Mouse (Mus musculus) midbrain, embryonic 13.5 days (tissue): ENCODE results near the gene Dnttip1. TPM values are rescaled to one million over a fixed set of nuclear protein-coding genes. Genes with fewer than 3 reads are reported as not detected.

ENCODE experiments used
- ATAC-seq: fragments of 200-750 bp; cut with Nextera tagmentation; 2 replicates; pipeline ENCODE4 v1.8.0; 2017; ENCODE audit warnings: mild to moderate bottlenecking, moderate TSS enrichment, moderate library complexity
- H3K27ac ChIP-seq: fragments of 300-500 bp; sonication (generic); 2 replicates; pipeline ENCODE4 v1.5.1; 2015; ENCODE audit warnings: inconsistent platforms, mild to moderate bottlenecking, moderate library complexity
- H3K27me3 ChIP-seq: fragments of 300-500 bp; sonication (generic); 2 replicates; pipeline ENCODE4 v1.6.1; 2015; ENCODE audit warnings: mild to moderate bottlenecking, inconsistent platforms
- H3K36me3 ChIP-seq: fragments of 300-500 bp; sonication (generic); 2 replicates; pipeline ENCODE4 v1.6.1; 2015; ENCODE audit warnings: mild to moderate bottlenecking, inconsistent platforms
- H3K4me1 ChIP-seq: fragments of 300-500 bp; sonication (generic); replicated peaks from 2 replicates; pipeline ENCODE4 v1.6.1; 2015; ENCODE audit warnings: inconsistent platforms
- H3K4me2 ChIP-seq: fragments of 300-500 bp; sonication (generic); replicated peaks from 2 replicates; pipeline ENCODE4 v1.6.1; 2015; ENCODE audit warnings: moderate library complexity, mild to moderate bottlenecking, inconsistent platforms
- H3K4me3 ChIP-seq: fragments of 300-500 bp; sonication (generic); replicated peaks from 2 replicates; pipeline ENCODE4 v1.5.1; 2015; ENCODE audit warnings: mild to moderate bottlenecking, inconsistent platforms
- H3K9ac ChIP-seq: fragments of 300-500 bp; sonication (generic); replicated peaks from 2 replicates; pipeline ENCODE4 v1.6.1; 2015; ENCODE audit warnings: mild to moderate bottlenecking, inconsistent platforms
- H3K9me3 ChIP-seq: fragments of 300-500 bp; sonication (generic); 2 replicates; pipeline ENCODE4 v1.6.1; 2016; ENCODE audit warnings: mild to moderate bottlenecking, inconsistent platforms
- WGBS: fragments of 180-500 bp; shearing (Covaris S2); methylation state at CpG from one replicate; pipeline ENCODE4 v1.1.7; 2015; 5-methylcytosine and 5-hydroxymethylcytosine counted together
- polyA plus RNA-seq: library from polyadenylated mRNA; unstranded; fragments of >200 nt; fragmentation: Nextera tagmentation; extraction: Ambion mirVana; gene quantifications from 2 replicates; pipeline ENCODE4 v1.2.1, GENCODE M21; 2015

Dnttip1 gene
- polyA plus RNA-seq, 1 experiment from 2014 or later: 65.4 TPM

GRCm38 (mm10) chr2:164733259-164733658 is 12.5 kb upstream of the Dnttip1 start:
- H3K27ac ChIP-seq: no peak overlapping the region
- H3K4me2 ChIP-seq: no peak overlapping the region
- no peak overlapping the region for H3K9ac ChIP-seq
- no peaks in the 10 kb centered on the region for H3K9me3 ChIP-seq
- no peak overlapping the region for H3K4me3 ChIP-seq
- H3K4me1 ChIP-seq: no peaks in the 10 kb centered on the region
- no peaks in the 10 kb centered on the region for H3K27me3 ChIP-seq
- ATAC-seq: no peak
- 93% methylated on average over 2 of the region's 2 CpGs for WGBS
- no peaks in the 10 kb centered on the region for H3K36me3 ChIP-seq

DNA sequence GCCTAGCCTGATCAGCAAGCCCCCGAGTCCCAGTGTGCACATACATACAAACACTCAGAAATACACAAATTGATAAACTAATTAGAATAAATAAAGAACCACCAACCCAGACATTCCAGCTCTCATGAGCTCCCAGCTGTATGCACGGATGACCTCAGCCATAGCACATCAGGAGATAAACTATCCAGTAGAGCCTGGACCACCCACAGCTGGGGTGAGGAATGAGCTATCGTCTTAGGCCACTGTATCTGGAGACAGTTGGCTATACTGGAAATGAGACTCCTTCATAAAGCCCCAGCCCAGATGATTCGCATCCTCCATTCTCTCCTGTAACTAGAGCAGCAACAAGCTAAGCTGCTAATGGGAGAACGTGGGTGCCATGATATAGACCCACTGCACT is 10.9 kb upstream of the Dnttip1 start:
- WGBS: 87% methylated on average over 5 of the region's 5 CpGs
- Histone ChIP-seq H3K4me1 (no peaks in the 10 kb centered on the region), H3K9ac (no peak overlapping the region), H3K27me3 (no peaks in the 10 kb centered on the region), H3K27ac (no peak overlapping the region), H3K4me2 (no peak overlapping the region), H3K9me3 (no peaks in the 10 kb centered on the region), H3K4me3 (no peak overlapping the region), H3K36me3 (no peaks in the 10 kb centered on the region)
- ATAC-seq: no peak

- no peaks in the 10 kb centered on the region for H3K27me3 ChIP-seq
- WGBS: 94% methylated on average over 5 of the region's 5 CpGs
- no peak overlapping the region for H3K4me2 ChIP-seq
- H3K27ac ChIP-seq: no peak overlapping the region
- no peaks in the 10 kb centered on the region for H3K9me3 ChIP-seq
- no peaks in the 10 kb centered on the region for H3K36me3 ChIP-seq
- no peak overlapping the region for H3K4me3 ChIP-seq
- H3K4me1 ChIP-seq: no peaks in the 10 kb centered on the region
- no peak for ATAC-seq
- no peak overlapping the region for H3K9ac ChIP-seq
These were observed 10.3 kb upstream of the Dnttip1 start for GRCm38 (mm10) chr2:164735446-164735845.

- no peak overlapping the region for H3K9ac ChIP-seq
- H3K36me3 ChIP-seq: no peaks in the 10 kb centered on the region
- WGBS: 74% methylated on average over 3 of the region's 3 CpGs
- no peaks in the 10 kb centered on the region for H3K4me1 ChIP-seq
- H3K9me3 ChIP-seq: no peaks in the 10 kb centered on the region
- no peaks in the 10 kb centered on the region for H3K27me3 ChIP-seq
- no peak overlapping the region for H3K4me3 ChIP-seq
- no peak for ATAC-seq
- H3K27ac ChIP-seq: no peak overlapping the region
- H3K4me2 ChIP-seq: no peak overlapping the region
These were observed 8.2 kb upstream of the Dnttip1 start for GRCm38 (mm10) chr2:164737377-164738090.

DNA sequence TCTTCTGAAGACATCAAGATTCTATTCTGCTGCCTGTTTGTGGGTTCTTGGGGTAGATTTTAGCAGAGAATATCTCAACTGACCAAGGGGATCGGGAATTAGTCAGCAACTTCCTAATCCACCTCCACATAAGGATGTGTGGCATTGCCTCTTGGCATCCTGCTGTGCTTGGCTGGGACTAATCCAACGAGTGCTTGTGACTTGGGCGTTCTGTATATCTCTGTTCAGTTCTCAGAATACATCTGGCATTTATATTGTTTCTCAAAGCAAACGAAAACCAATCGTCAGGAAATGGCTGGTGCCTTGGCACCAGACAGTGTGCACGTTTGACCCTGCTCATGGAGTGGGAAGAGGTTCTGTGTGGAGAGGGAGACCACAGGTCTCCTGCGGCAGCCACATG is 5.9 kb upstream of the Dnttip1 start:
- Histone ChIP-seq H3K4me1 (peaks cover 1% of the 10 kb centered on the region), H3K4me2 (no peak overlapping the region), H3K27me3 (no peaks in the 10 kb centered on the region), H3K9ac (no peak overlapping the region), H3K4me3 (no peak overlapping the region), H3K9me3 (no peaks in the 10 kb centered on the region), H3K27ac (no peak overlapping the region), H3K36me3 (no peaks in the 10 kb centered on the region)
- WGBS: 63% methylated on average over 7 of the region's 7 CpGs
- no peak for ATAC-seq

- 76% methylated on average over 13 of the region's 13 CpGs for WGBS
- Histone ChIP-seq H3K27ac (no peak overlapping the region), H3K4me3 (peak overlapping the region; percentile 94), H3K4me2 (peak overlapping the region; percentile 95), H3K9me3 (no peaks in the 10 kb centered on the region), H3K9ac (peak overlapping the region; percentile 93), H3K36me3 (peaks cover 20% of the 10 kb centered on the region), H3K27me3 (no peaks in the 10 kb centered on the region), H3K4me1 (peaks cover 33% of the 10 kb centered on the region)
- no peak for ATAC-seq
These were observed 796 bp upstream of the Dnttip1 start for GRCm38 (mm10) chr2:164744987-164745386.

- ATAC-seq: no peak
- Histone ChIP-seq H3K9me3 (no peaks in the 10 kb centered on the region), H3K4me2 (peak overlapping the region; percentile 95), H3K4me1 (peaks cover 33% of the 10 kb centered on the region), H3K36me3 (peaks cover 34% of the 10 kb centered on the region), H3K27me3 (no peaks in the 10 kb centered on the region), H3K27ac (0 out of 2 replicates have a peak overlapping the region, but pooled peaks have one; percentile 74), H3K9ac (peak overlapping the region; percentile 93), H3K4me3 (peak overlapping the region; percentile 94)
- WGBS: 61% methylated on average over 8 of the region's 8 CpGs
These were observed 910 bp downstream of the Dnttip1 start for GRCm38 (mm10) chr2:164746693-164747092.

DNA sequence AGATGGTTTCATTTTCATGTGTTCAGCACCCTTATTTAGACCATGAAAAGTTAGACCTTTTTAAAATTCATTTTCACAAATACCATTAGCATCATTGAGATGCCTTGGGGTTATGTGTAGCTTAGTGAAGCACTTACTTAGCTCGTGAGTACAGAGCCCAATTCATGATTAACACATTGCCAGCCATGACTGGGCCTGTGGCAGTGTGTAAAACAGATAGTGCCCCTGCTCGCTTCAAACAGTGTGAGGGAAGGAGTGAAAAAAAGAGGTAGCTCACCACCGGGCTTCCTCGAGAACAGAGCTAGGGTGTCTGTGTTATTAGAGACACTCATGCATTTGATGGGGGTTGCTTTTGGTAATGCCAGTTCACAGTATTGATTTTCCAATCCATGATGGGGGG is 2.4 kb downstream of the Dnttip1 start:
- Histone ChIP-seq H3K27me3 (no peaks in the 10 kb centered on the region), H3K4me1 (peaks cover 33% of the 10 kb centered on the region), H3K36me3 (peaks cover 49% of the 10 kb centered on the region), H3K9ac (no peak overlapping the region), H3K27ac (no peak overlapping the region), H3K4me3 (no peak overlapping the region), H3K4me2 (no peak overlapping the region), H3K9me3 (no peaks in the 10 kb centered on the region)
- WGBS: 91% methylated on average over 4 of the region's 4 CpGs
- no peak for ATAC-seq

GRCm38 (mm10) chr2:164748991-164749390 is 3.2 kb downstream of the Dnttip1 start:
- Histone ChIP-seq H3K9ac (no peak overlapping the region), H3K9me3 (no peaks in the 10 kb centered on the region), H3K27me3 (no peaks in the 10 kb centered on the region), H3K27ac (no peak overlapping the region), H3K4me1 (peaks cover 33% of the 10 kb centered on the region), H3K4me2 (no peak overlapping the region), H3K36me3 (peaks cover 57% of the 10 kb centered on the region), H3K4me3 (no peak overlapping the region)
- ATAC-seq: no peak
- 88% methylated on average over 6 of the region's 6 CpGs for WGBS

DNA sequence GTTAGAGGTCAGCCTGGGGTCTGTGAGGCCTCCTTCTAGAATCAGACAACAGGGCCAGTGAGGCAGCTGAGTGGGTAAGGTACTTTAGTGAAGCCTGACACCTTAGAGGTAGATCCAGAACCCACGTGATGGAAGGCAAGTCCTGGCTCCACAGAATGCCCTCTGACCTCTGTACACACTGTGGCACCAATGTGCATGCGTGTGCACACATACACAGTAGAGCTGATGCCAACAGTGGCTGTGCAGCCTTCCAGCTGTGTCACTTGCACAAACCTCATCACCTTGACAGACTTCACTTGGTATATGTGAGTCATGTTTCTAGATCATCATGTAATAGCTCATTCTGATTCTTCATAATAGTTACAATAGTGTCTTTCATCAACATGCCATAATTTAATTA is 6.7 kb downstream of the Dnttip1 start:
- ATAC-seq: no peak
- Histone ChIP-seq H3K4me2 (no peak overlapping the region), H3K4me1 (peaks cover 14% of the 10 kb centered on the region), H3K9ac (no peak overlapping the region), H3K27me3 (no peaks in the 10 kb centered on the region), H3K36me3 (peaks cover 91% of the 10 kb centered on the region), H3K27ac (no peak overlapping the region), H3K9me3 (no peaks in the 10 kb centered on the region), H3K4me3 (no peak overlapping the region)
- WGBS: 95% methylated on average over 2 of the region's 2 CpGs

GRCm38 (mm10) chr2:164754105-164754504 is 8.3 kb downstream of the Dnttip1 start:
- Histone ChIP-seq H3K27me3 (no peaks in the 10 kb centered on the region), H3K9me3 (no peaks in the 10 kb centered on the region), H3K36me3 (peaks cover 91% of the 10 kb centered on the region), H3K9ac (no peak overlapping the region), H3K27ac (no peak overlapping the region), H3K4me1 (no peaks in the 10 kb centered on the region), H3K4me3 (no peak overlapping the region), H3K4me2 (no peak overlapping the region)
- WGBS: 92% methylated on average over 11 of the region's 11 CpGs
- no peak for ATAC-seq

GRCm38 (mm10) chr2:164754800-164755199 is 9.0 kb downstream of the Dnttip1 start:
- Histone ChIP-seq H3K4me1 (no peaks in the 10 kb centered on the region), H3K27me3 (no peaks in the 10 kb centered on the region), H3K9me3 (no peaks in the 10 kb centered on the region), H3K4me3 (no peak overlapping the region), H3K9ac (no peak overlapping the region), H3K4me2 (no peak overlapping the region), H3K36me3 (peaks cover 96% of the 10 kb centered on the region), H3K27ac (no peak overlapping the region)
- ATAC-seq: no peak
- 91% methylated on average over 2 of the region's 2 CpGs for WGBS

DNA sequence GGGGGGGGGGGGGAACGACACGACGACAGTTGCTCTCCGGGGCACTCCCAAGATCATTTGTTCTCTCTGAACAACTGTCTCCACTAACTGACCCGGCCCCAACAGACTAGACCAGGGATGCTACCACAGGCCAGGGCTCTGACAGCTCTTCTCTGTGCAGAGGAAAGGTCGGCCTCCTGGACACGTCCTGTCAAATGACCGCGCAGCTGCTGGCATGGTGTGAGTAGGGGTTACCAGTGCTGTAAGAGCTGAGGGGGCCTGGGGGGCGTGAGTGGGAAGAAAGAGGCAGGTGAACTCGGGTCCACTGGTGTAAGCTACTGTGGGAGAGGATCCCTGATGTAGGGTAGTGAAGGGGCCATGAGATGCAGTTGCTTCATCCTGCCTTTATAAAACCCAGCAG is 12.1 kb downstream of the Dnttip1 start:
- Histone ChIP-seq H3K27me3 (no peaks in the 10 kb centered on the region), H3K4me1 (no peaks in the 10 kb centered on the region), H3K4me2 (no peak overlapping the region), H3K4me3 (no peak overlapping the region), H3K9me3 (no peaks in the 10 kb centered on the region), H3K27ac (no peak overlapping the region), H3K36me3 (peaks cover 99% of the 10 kb centered on the region), H3K9ac (no peak overlapping the region)
- no peak for ATAC-seq
- WGBS: 92% methylated on average over 11 of the region's 11 CpGs
